Mouse (Mus musculus) gastrocnemius, postnatal 36 days (tissue): ENCODE measurements around the gene Rbm3. TPM values are rescaled to one million over a fixed set of nuclear protein-coding genes. Genes with fewer than 3 reads are reported as not detected.
"Not testable (repeated sequence)": the region's sequence is repeated elsewhere in the genome, so short reads cannot be mapped to it uniquely, and the experiment has no call there.

ENCODE experiments used
- DNase-seq, 2 experiments: peaks; one replicate each; pipeline ENCODE4 v3.0.0; 2022
- intact Hi-C: fragments of 180-260 bp; cut with DNase I; formaldehyde crosslinking; loops from one replicate; pipeline ENCODE4 v1.15.1; 2025
- total RNA-seq, 2 experiments: library from RNA; stranded (reverse); gene quantifications; 2 replicates each; pipeline ENCODE4 v1.2.3; 2021

Gene Rbm3
- total RNA-seq, 2 experiments from 2014 or later, result 56.4 to 78.2 TPM

DNA sequence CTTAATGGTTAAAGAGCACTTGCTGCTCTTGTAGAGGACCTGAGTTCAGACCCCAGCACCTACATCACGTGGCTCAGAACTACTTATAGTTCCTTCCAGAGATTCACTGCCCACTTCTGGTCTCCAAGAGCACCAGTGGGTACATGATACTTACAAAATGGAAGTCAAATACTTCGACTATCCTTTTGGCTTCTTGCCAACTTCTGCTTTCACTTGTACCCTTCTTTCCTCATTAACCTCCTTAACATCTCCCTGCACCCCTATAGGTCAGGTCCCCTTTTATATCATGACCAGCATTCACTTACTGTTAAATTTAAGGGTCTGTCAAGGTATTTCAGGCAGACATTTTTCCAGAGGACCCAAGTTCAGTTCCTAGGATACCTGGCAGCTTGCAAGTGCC is 9.8 kb downstream of the Rbm3 start:
- no peak for DNase-seq
- intact Hi-C loops, result no loop called here

DNA sequence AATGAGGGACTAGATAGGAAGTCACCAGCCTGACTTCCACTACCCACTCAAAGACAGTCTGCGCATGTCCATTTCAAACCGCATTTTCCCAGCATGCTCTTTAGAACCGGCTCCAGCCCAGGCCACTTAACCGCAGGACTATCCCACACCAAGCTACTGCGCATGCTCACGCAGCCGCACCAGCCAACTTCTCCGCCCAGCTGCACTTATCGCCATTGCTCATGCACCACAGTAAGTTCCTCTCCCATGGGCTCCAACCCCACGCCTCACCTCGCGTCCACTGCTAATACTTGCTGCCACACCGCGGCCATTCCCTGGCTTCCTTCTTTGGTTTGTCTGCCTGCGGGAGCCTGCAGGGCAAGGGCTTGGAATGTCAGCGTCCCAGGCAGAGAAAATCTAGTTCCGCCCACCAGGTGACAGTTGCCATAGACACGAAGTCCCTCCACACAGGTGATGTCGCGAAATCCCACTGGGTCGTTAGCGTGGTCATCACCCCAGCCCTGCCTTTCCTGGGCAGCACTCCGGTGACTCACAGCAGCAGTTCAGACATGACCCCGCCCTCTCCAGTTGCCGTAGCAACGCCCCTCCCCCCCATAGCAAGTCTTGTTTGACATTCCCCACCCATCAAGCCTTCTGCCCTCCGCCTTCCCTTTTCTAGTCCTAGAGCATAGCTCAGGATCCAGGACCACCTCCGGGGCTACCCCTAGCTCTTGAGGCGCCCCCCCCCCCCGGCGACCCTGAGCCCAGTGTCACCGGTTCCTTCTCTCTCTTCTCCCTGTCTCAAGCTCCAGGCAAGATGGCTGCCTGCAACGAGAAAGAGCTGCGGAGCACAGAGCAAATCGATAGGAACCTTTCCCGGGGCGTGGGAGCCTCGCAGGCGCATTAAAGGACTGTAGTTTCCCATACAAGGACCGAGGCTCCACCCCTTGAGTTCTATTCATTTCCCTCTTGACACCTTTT is 13.4 kb downstream of the Rbm3 start, which contains the start of gene Wdr13:
Gene Wdr13 (minus strand): TSS at position 876 of the 960 bp plus-strand sequence.
- DNase-seq, result peak; percentile 81 to 83
- intact Hi-C loops, result no loop called here

GRCm38 (mm10) chrX:8131393-8131792 is 14.3 kb downstream of the Rbm3 start:
- no peak for DNase-seq
- intact Hi-C loops, result no loop called here

DNA sequence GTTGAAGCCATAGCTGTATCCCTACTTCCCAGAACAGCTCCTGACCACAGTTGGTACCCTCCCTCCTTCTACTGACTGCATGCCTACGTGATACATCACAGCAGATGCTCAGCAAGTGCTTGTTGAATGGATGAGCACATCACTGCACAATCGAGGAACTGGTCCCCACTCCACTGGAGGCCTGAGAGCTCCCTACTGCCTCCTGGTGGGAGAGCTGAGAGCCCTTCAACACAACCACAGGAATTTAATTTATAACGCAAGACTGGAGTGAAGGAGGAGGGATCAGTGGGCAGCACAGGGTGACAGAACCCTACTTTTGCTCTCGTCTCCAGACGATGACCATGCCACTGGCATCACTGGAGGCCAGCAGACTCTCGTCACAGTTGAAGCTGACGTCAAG is 20.4 kb downstream of the Rbm3 start:
- DNase-seq, result no peak
- intact Hi-C loops, result no loop called here

GRCm38 (mm10) chrX:8123821-8124470 is 21.7 kb downstream of the Rbm3 start:
- intact Hi-C loops, result no loop called here
- DNase-seq, result no peak

- intact Hi-C loops, result no loop called here
- DNase-seq, result no peak
Measured at GRCm38 (mm10) chrX:8117264-8117663, 28.4 kb downstream of the Rbm3 start.

DNA sequence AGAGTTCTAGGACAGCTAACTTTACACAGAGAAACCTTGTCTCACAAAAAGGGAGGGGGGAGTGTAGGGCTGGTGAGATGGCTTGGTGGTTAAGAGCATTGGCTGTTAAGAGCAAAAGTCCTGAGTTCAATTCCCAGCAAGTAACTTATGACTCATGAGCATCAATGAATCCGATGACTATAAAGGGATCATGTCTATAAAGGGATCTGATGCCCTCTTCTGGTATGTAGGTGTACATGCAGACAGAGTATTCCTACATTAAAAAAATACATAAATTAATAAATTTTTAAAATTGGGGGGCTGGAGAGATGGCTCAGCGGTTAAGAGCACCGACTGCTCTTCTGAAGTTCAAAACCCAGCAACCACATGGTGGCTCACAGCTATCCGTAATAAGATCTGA is 30.4 kb downstream of the Rbm3 start:
- no peak for DNase-seq
- intact Hi-C loops, result no loop called here

DNA sequence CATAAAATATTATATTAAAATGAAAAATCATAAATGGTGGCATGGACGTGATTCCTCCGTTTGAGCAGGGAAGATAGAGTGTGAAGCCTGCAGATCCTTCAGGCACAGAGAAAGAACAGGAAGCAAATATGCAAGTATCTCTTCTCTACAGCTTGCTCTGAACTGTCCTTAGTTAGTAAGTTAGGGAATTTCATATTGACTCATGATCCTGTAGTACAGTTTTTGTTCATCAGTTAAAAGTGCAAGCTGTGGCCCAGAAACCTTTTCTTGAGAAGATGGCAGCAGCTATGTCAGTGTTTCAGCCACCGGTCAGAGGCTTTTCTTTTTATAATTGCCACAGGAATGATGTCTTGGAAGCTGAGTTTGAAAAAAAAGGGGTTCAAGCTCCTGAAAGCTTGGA is 40.7 kb downstream of the Rbm3 start:
- intact Hi-C loops, result no loop called here
- no peak for DNase-seq

- intact Hi-C loops, result no loop called here
- no peak for DNase-seq
Measured at GRCm38 (mm10) chrX:8102213-8102668, 43.4 kb downstream of the Rbm3 start.

DNA sequence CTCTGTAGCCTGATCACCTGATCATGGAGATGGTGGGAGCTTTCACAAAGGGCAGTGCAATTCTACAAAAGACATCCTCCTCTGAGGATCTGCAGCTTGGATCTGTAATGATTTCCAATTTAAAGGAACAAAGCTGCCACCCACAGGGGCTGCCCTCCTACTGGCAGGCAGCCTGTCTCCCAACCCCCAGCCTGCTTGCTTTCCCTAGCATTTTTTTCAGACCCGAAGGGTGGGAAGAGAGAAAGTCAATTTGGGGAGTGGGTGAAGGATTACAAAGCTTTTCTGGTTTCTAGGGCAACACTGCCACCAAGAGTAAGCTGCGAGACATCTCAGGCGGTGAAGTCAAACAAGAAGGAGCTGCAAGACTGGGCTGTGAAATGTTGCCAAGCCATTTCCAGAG is 44.7 kb downstream of the Rbm3 start:
- intact Hi-C loops, result no loop called here
- no peak for DNase-seq

DNA sequence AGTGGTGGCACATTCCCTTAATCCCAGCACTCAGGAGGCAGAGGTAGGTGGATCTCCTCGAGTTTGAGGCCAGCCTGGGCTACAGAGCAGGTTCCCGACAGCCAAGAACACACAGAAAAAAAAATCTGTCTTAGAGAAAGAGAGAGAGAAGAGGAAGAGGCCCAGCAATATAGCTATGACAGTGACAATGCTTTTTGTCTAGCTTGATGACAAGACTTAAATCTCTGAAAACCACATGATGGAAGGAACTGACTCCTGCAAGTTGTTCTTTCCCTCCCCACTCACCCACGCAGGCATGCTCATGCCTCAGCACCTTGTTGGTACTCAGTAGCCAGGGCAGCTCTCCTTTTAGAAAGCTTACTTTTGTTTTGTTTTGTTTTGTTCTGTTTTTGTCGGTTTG is 46.2 kb downstream of the Rbm3 start:
- intact Hi-C loops, result loop anchor here (10.0 kb wide), 1 partner anchor 155 kb away; the partner anchor contains the start of gene Ftsj1

DNA sequence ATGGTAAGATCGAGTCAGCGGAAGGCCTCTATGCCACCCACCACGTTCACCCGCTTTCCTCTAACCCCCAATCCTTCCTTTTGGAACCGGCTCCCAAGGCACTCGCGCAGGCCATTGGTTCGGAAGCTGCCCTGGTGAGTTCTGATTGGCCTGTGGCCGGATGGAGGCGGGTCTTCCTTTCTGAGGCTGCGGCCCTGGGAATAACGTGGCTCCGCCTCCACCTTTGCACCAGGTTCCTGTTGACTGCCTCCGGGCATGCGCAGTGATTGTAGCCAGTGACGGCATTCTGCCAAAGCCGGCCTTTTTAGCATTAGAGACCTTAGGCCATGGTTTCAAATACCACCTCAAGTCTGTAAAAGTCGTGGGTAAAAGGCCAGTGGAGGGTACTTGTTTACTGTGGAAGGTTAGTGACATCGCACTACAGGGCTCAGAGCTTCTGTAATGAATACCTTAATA is 48.9 kb downstream of the Rbm3 start:
- intact Hi-C loops, result loop anchor here (10.0 kb wide), 1 partner anchor 158 kb away; the partner anchor contains the start of gene Ftsj1

More for the DNA sequence above, 46.2 kb downstream of the Rbm3 start:
- DNase-seq, result no peak

DNA sequence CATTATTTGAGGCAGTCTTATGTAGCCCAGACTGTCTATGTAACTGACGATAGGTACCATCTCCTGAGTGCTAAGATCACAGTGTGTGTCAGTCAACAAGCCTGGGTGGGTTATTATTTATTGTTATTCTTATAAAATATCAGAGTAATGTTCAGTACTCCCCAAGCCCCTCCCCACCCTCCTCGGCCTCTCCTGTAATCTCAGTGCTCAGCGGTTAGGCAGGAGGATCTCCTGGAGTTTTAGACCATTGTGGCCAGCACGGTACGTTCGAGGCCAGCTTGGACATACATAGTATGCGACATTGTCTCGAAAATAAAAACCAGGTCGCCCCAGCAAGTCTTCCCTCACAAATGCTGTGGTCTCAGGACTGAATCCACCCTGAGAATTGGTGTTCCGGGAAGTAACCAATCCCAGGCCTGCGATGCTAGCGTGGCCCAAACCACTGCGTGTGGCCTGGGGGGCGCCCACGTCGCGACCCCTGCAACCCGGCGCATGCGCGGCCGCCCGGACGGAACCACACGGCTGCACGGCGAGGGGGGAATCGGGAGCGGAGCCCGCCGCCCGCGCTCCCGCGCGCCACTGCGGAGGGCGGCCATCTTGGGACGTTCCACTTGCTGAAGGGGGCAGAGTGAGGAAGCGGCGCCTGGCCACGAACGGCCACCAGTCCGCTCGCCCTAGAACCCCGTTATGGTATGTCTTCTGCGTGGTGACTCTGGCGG is 49.5 kb downstream of the Rbm3 start:
- peak in 1 of 2 experiments; percentile 73 for DNase-seq
- intact Hi-C loops, result loop anchor here (10.0 kb wide), 1 partner anchor 159 kb away; the partner anchor contains the start of gene Ftsj1

More for the DNA sequence above, 48.9 kb downstream of the Rbm3 start:
- DNase-seq, result peak; percentile 92 to 96

- intact Hi-C loops, result loop anchor here (10.0 kb wide), 1 partner anchor 159 kb away; the partner anchor contains the start of gene Ftsj1
- no peak for DNase-seq
Measured at GRCm38 (mm10) chrX:8095546-8095945, 50.1 kb downstream of the Rbm3 start.

GRCm38 (mm10) chrX:8090954-8091347 is 54.7 kb downstream of the Rbm3 start:
- intact Hi-C loops, result loop anchor here (10.0 kb wide), 1 partner anchor 164 kb away; the partner anchor contains the start of gene Ftsj1
- DNase-seq, result not testable (repeated sequence)

- DNase-seq, result peak in 1 of 2 experiments; percentile 7
- intact Hi-C loops, result loop anchor here (10.0 kb wide), 1 partner anchor 164 kb away; the partner anchor contains the start of gene Ftsj1
Measured at GRCm38 (mm10) chrX:8090346-8090953, 55.2 kb downstream of the Rbm3 start, which contains the start of gene Was. Gene Was, minus strand, starts transcription at chrX:8090498.

GRCm38 (mm10) chrX:8089746-8090145 is 55.9 kb downstream of the Rbm3 start:
- no peak for DNase-seq
- intact Hi-C loops, result loop anchor here (10.0 kb wide), 1 partner anchor 165 kb away; the partner anchor contains the start of gene Ftsj1
